Mouse (Mus musculus): ENCODE data around the gene Ceacam18.

DNA sequence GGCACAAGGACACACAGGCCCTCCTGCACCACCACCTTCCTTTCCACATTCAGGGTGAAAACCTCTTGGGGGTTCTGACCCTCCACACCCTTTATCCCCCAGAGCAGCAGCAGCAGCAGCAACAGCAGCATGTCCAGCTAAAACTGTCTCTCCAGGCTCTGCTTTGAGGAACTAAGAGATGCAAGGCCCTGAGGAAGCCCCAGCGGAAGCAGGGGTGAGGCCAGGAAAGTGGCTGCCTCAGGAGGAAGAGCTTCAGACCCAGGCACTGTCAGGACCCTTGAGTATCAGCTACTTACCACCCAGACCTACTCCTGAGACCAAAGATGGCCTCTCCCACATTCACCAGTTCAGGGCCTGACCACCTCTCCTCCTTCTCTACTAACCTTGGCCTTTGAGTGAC, 25.5 kb downstream of the Ceacam18 start, which contains the start of gene Siglece:
- TF ChIP-seq CTCF (IDR thresholded peaks at IDR 0.05; ENCODE audit: low read depth) (no peak), EP300 (IDR thresholded peaks at IDR 0.05; ENCODE audit: low read depth) (no peak)
